22 mouse cellular contexts compared by ENCODE assay signal in genomic region chr5:122560654-122561053, GRCm38 (mm10). TPM values are rescaled to one million over a fixed set of nuclear protein-coding genes. Genes with fewer than 3 reads are reported as not detected.
DNase-seq lines count a peak whose midpoint lies in the region; ATAC-seq lines count a peak whose summit lies in the region.
"Had no signal": no experiment of that assay in that cellular context is flagged by ENCODE, and none has a peak within 500 bp of the region (broad histone marks: within the 10 kb centered on the region; RNA-seq: fewer than 3 reads in every experiment).

No protein-coding gene starts in this region.

- 14% methylated on average over 8 of the region's 8 CpGs for WGBS in heart, embryonic 14.5 days
- 91% methylated on average over 8 of the region's 8 CpGs for WGBS in midbrain, embryonic 15.5 days

- H3K27ac ChIP-seq in heart, embryonic 14.5 days (replicated peaks in 1 of 2; ENCODE audit: control insufficient read depth in 1 of 2, insufficient read depth in 1 of 2, low read depth in 2 of 2, low read length in 2 of 2): peak overlapping the region; percentile 80 to 86
- no peak overlapping the region for H3K27ac ChIP-seq in midbrain, embryonic 15.5 days
- H3K27ac ChIP-seq: embryonic facial prominence, embryonic 15.5 days; hindbrain, embryonic 10.5 days; hindbrain, postnatal 0 days; kidney, postnatal 0 days; limb, embryonic 15.5 days; liver, embryonic 15.5 days had no signal

- H3K4me2 ChIP-seq in heart, embryonic 14.5 days (ENCODE audit: low read length): peak overlapping the region; percentile 34
- no peak overlapping the region for H3K4me2 ChIP-seq in midbrain, embryonic 15.5 days
- H3K4me2 ChIP-seq: embryonic facial prominence, embryonic 15.5 days; limb, embryonic 15.5 days; liver, embryonic 15.5 days had no signal

- peak; percentile 29 for DNase-seq in adrenal gland, postnatal 14 days
- no peak for DNase-seq in adrenal gland, postnatal 25 days
- DNase-seq in heart, adult 18-20 months: peak; percentile 57 to 72
- DNase-seq in lung, postnatal 10 days: peak; percentile 51
- no peak for DNase-seq in kidney, postnatal 25 days
- DNase-seq in B cell, adult 2 months: no peak
- DNase-seq: adrenal gland, postnatal 10 days; cerebellum, adult 11 months; cerebellum, postnatal 10 days; forebrain, postnatal 0 days; kidney, adult 18-20 months; thymus, postnatal 14 days had no signal

- ATAC-seq in heart, embryonic 14.5 days (ENCODE audit: insufficient number of reproducible peaks, insufficient read depth, low FRiP score, low read depth): peak; percentile 44; the same call in 1 of the 2 replicates
- no peak for ATAC-seq in midbrain, embryonic 15.5 days (replicated peaks)
- ATAC-seq: activated CD4-positive, CD25-positive, alpha-beta regulatory T cell, adult 4 months; forebrain, postnatal 0 days; hindbrain, postnatal 0 days had no signal

- peaks cover 18 to 30% of the 10 kb centered on the region in 2 experiments for H3K4me1 ChIP-seq in heart, embryonic 14.5 days (ENCODE audit: control insufficient read depth in 2 of 2, insufficient read depth in 2 of 2, low read length in 2 of 2)
- no peaks in the 10 kb centered on the region for H3K4me1 ChIP-seq in midbrain, embryonic 15.5 days
- H3K4me1 ChIP-seq: embryonic facial prominence, embryonic 15.5 days; hindbrain, embryonic 10.5 days; limb, embryonic 15.5 days had no signal

- H3K9ac ChIP-seq in heart, embryonic 14.5 days (ENCODE audit: low read length): peak overlapping the region; percentile 25; the same call in 1 of the 2 replicates
- no peak overlapping the region for H3K9ac ChIP-seq in midbrain, embryonic 15.5 days
- H3K9ac ChIP-seq: embryonic facial prominence, embryonic 15.5 days; forebrain, postnatal 0 days; limb, embryonic 15.5 days; liver, embryonic 15.5 days had no signal

- H3K27me3 ChIP-seq in heart, embryonic 14.5 days (ENCODE audit: control insufficient read depth, insufficient read depth, low read length): no peaks in the 10 kb centered on the region
- no peaks in the 10 kb centered on the region for H3K27me3 ChIP-seq in midbrain, embryonic 15.5 days (replicated peaks)
- H3K27me3 ChIP-seq: embryonic facial prominence, embryonic 15.5 days; limb, embryonic 15.5 days; liver, embryonic 15.5 days had no signal

- H3K4me3 ChIP-seq in heart, embryonic 14.5 days (ENCODE audit: control insufficient read depth in 1 of 2, insufficient read depth in 1 of 2, low read depth in 1 of 2, low read length in 2 of 2): no peak overlapping the region
- no peak overlapping the region for H3K4me3 ChIP-seq in midbrain, embryonic 15.5 days
- H3K4me3 ChIP-seq: embryonic facial prominence, embryonic 15.5 days; hindbrain, embryonic 10.5 days; limb, embryonic 15.5 days; liver, embryonic 15.5 days had no signal

- H3K9me3 ChIP-seq in heart, embryonic 14.5 days (ENCODE audit: control insufficient read depth, low read length): no peaks in the 10 kb centered on the region
- H3K9me3 ChIP-seq in midbrain, embryonic 15.5 days: no peaks in the 10 kb centered on the region
- H3K9me3 ChIP-seq: embryonic facial prominence, embryonic 15.5 days; G1E; hindbrain, embryonic 10.5 days; limb, embryonic 15.5 days; liver, embryonic 15.5 days had no signal

- H3K36me3 ChIP-seq in heart, embryonic 14.5 days (ENCODE audit: control insufficient read depth, insufficient read depth, low read length): peaks cover 45% of the 10 kb centered on the region
- peaks cover 36% of the 10 kb centered on the region for H3K36me3 ChIP-seq in midbrain, embryonic 15.5 days (replicated peaks)
- H3K36me3 ChIP-seq: liver, embryonic 15.5 days had no signal

RNA-seq across cellular contexts. Expression of gene Ift81, which starts 53.7 kb away (rescaled TPM):
- 11.7 and 18.0 TPM in 2 replicates for total RNA-seq in adrenal gland, postnatal 14 days (2021)
- 9.4 and 14.6 TPM in 2 replicates for total RNA-seq in adrenal gland, postnatal 25 days (2021)
- total RNA-seq in heart, adult 18-20 months (2021): 10 to 100 TPM; 68.8 to 69.9 TPM
- 32.2 and 41.2 TPM in 2 replicates for polyA plus RNA-seq in heart, embryonic 14.5 days (2014; fragmentation: Nextera tagmentation; extraction: Ambion mirVana)
- 64.1 and 75.6 TPM in 2 replicates for polyA plus RNA-seq in midbrain, embryonic 15.5 days (2015; fragmentation: Nextera tagmentation; extraction: Ambion mirVana)

RNA-seq across cellular contexts. Expression of gene Atp2a2, which starts 58.6 kb away (rescaled TPM):
- total RNA-seq in adrenal gland, postnatal 14 days (2021): 212 and 220 TPM in 2 replicates
- total RNA-seq in adrenal gland, postnatal 25 days (2021): 176 and 179 TPM in 2 replicates
- total RNA-seq in heart, adult 18-20 months (2021): over 10,000 TPM; 12,284 to 12,648 TPM
- 472 and 483 TPM in 2 replicates for polyA plus RNA-seq in heart, embryonic 14.5 days (2014; fragmentation: Nextera tagmentation; extraction: Ambion mirVana)
- polyA plus RNA-seq in midbrain, embryonic 15.5 days (2015; fragmentation: Nextera tagmentation; extraction: Ambion mirVana): 46.3 and 47.7 TPM in 2 replicates

Comparison
In these comparisons a context has a peak if more than half of its experiments do, and no peak if none do; other contexts are left out.
1. DNase-seq: peak in adrenal gland, postnatal 14 days (single experiment), heart, adult 18-20 months (2 of 2) and lung, postnatal 10 days (single experiment); none in adrenal gland, postnatal 25 days (single experiment), kidney, postnatal 25 days (0 of 2) and B cell, adult 2 months (0 of 2).
2. RNA of gene Atp2a2, which starts 58.6 kb away (total RNA-seq): 12,284 to 12,648 TPM in heart, adult 18-20 months; 212 to 220 TPM in adrenal gland, postnatal 14 days and 176 to 179 TPM in adrenal gland, postnatal 25 days; every median in the first group is over 10 times any median in the second.